ENCODE assay signal across 21 mouse cellular contexts in genomic region chr10:93278361-93278760, GRCm38 (mm10). TPM values are rescaled to one million over a fixed set of nuclear protein-coding genes. Genes with fewer than 3 reads are reported as not detected.
DNase-seq lines count a peak whose midpoint lies in the region; ATAC-seq and TF ChIP-seq lines count a peak whose summit lies in the region.
"Had no signal": no experiment of that assay in that cellular context is flagged by ENCODE, and none has a peak within 500 bp of the region (broad histone marks: within the 10 kb centered on the region; RNA-seq: fewer than 3 reads in every experiment).

No protein-coding gene starts in this region.

- H3K9ac ChIP-seq in ES-Bruce4 (ENCODE audit: low read depth, poor library complexity, severe bottlenecking) (peak overlapping the region; percentile 69), ES-E14 (ENCODE audit: insufficient read depth, low read depth, low read length, poor library complexity, severe bottlenecking) (peak overlapping the region; percentile 69; the same call in 1 of the 2 replicates)
- H3K9ac ChIP-seq in liver, embryonic 12.5 days: no peak overlapping the region
- no peak overlapping the region for H3K9ac ChIP-seq in lung, postnatal 0 days (replicated peaks; ENCODE audit: low read depth)
- H3K9ac ChIP-seq: embryonic facial prominence, embryonic 12.5 days; forebrain, embryonic 15.5 days; heart, embryonic 15.5 days; hindbrain, embryonic 13.5 days had no signal

- H3K4me1 ChIP-seq in ES-Bruce4 (ENCODE audit: control insufficient read depth, insufficient read depth, low read length) (peaks cover 3% of the 10 kb centered on the region), ES-E14 (ENCODE audit: control insufficient read depth in 2 of 2, insufficient read depth in 2 of 2, low read length in 2 of 2, poor library complexity in 1 of 2) (peaks cover 0 to 16% of the 10 kb centered on the region in 2 experiments; a peak in 2 of 4 replicates)
- peaks cover 42% of the 10 kb centered on the region for H3K4me1 ChIP-seq in brown adipose tissue, adult 24 weeks (ENCODE audit: control insufficient read depth, insufficient read depth, insufficient read length, low read length)
- peaks cover 25% of the 10 kb centered on the region; the same call in 1 of the 2 replicates for H3K4me1 ChIP-seq in liver, embryonic 12.5 days
- H3K4me1 ChIP-seq in lung, postnatal 0 days (ENCODE audit: insufficient read depth, low read depth, low read length): peaks cover 7% of the 10 kb centered on the region; the same call in 1 of the 2 replicates

- intact Hi-C loops in left cerebral cortex, adult 2 months (cut with DNase I): loop anchor here (10.0 kb wide), 1 partner anchor 204 kb away; no protein-coding TSS in a partner anchor
- intact Hi-C loops in left cerebral cortex, postnatal 36 days (cut with DNase I): loop anchor here (10.0 kb wide), 1 partner anchor 204 kb away; no protein-coding TSS in a partner anchor

- 73% methylated on average over 8 of the region's 8 CpGs for WGBS in liver, embryonic 12.5 days (ENCODE audit: insufficient replicate concordance)
- 66% methylated on average over 8 of the region's 8 CpGs for WGBS in lung, postnatal 0 days

- in situ Hi-C loops in ES-E14 (cut with MboI; ENCODE audit: low sequenced_read_pairs in 2 of 2, unreplicated experiment in 2 of 2): no loop called here

- no peak for DNase-seq in left cerebral cortex, adult 2 months (ENCODE audit: extremely low spot score in 1 of 2, low spot score in 2 of 2)
- no peak for DNase-seq in left cerebral cortex, postnatal 36 days (ENCODE audit: low spot score in 2 of 2)
- DNase-seq in ES-E14 (ENCODE audit: low read depth, low spot score): peak; percentile 56
- no peak for DNase-seq in lung, postnatal 0 days (ENCODE audit: low spot score)
- DNase-seq: adrenal gland, postnatal 10 days; cerebellum, adult 2 months; cerebellum, postnatal 14 days; gastrocnemius, postnatal 14 days; heart, adult 2 months; heart, postnatal 14 days; kidney, adult 11 months had no signal

- no peak for TF ChIP-seq CTCF in left cerebral cortex, adult 2 months (IDR thresholded peaks at IDR 0.05)
- TF ChIP-seq CTCF in ES-Bruce4 (IDR thresholded peaks at IDR 0.05; ENCODE audit: low read depth, low read length): no peak
- no peak for TF ChIP-seq CTCF in lung, postnatal 0 days (IDR thresholded peaks at IDR 0.05)

- no peak overlapping the region for H3K4me3 ChIP-seq in left cerebral cortex, adult 2 months
- H3K4me3 ChIP-seq in ES-Bruce4 (ENCODE audit: low read depth, low read length) (peak overlapping the region; percentile 58; the same call in 1 of the 2 replicates), ES-E14 (ENCODE audit: insufficient read depth in 1 of 2, low read depth in 1 of 2, low read length in 2 of 2, poor library complexity in 1 of 2, severe bottlenecking in 1 of 2) (peak overlapping the region; percentile 51 to 65)
- H3K4me3 ChIP-seq in brown adipose tissue, adult 24 weeks (ENCODE audit: insufficient read depth, low read depth, low read length): no peak overlapping the region
- H3K4me3 ChIP-seq in liver, embryonic 12.5 days: no peak overlapping the region
- H3K4me3 ChIP-seq in lung, postnatal 0 days (ENCODE audit: low read depth, low read length): no peak overlapping the region
- H3K4me3 ChIP-seq: embryonic facial prominence, embryonic 12.5 days; forebrain, embryonic 15.5 days; heart, adult 2 months; heart, embryonic 15.5 days; hindbrain, embryonic 13.5 days had no signal

- no peak for ATAC-seq in liver, embryonic 12.5 days
- no peak for ATAC-seq in lung, postnatal 0 days
- ATAC-seq: forebrain, embryonic 15.5 days; hindbrain, postnatal 0 days; Patski had no signal

- no peak overlapping the region for H3K4me2 ChIP-seq in liver, embryonic 12.5 days
- no peak overlapping the region for H3K4me2 ChIP-seq in lung, postnatal 0 days (replicated peaks; ENCODE audit: low read depth, low read length)
- H3K4me2 ChIP-seq: embryonic facial prominence, embryonic 12.5 days; forebrain, embryonic 15.5 days; heart, embryonic 11.5 days; heart, embryonic 15.5 days; hindbrain, embryonic 13.5 days had no signal

- no peak for TF ChIP-seq EP300 in ES-Bruce4 (IDR thresholded peaks at IDR 0.05; ENCODE audit: insufficient read depth, low read depth, low read length)
- TF ChIP-seq EP300 in lung, postnatal 0 days (IDR thresholded peaks at IDR 0.05): no peak

- no peak for TF ChIP-seq POLR2A in ES-Bruce4 (IDR thresholded peaks at IDR 0.05; ENCODE audit: insufficient read depth, low read length)

- H3K9me3 ChIP-seq in ES-Bruce4 (replicated peaks; ENCODE audit: control insufficient read depth, insufficient read depth, low read length, poor library complexity, severe bottlenecking) (no peaks in the 10 kb centered on the region), ES-E14 (ENCODE audit: control insufficient read depth, insufficient read depth, low read depth, low read length) (no peaks in the 10 kb centered on the region)
- no peaks in the 10 kb centered on the region for H3K9me3 ChIP-seq in liver, embryonic 12.5 days (replicated peaks)
- H3K9me3 ChIP-seq in lung, postnatal 0 days (ENCODE audit: low read length): no peaks in the 10 kb centered on the region
- H3K9me3 ChIP-seq: embryonic facial prominence, embryonic 12.5 days; forebrain, embryonic 15.5 days; heart, embryonic 15.5 days; hindbrain, embryonic 13.5 days had no signal

- H3K36me3 ChIP-seq in ES-Bruce4 (ENCODE audit: control insufficient read depth, insufficient read depth, low read length, poor library complexity, severe bottlenecking) (no peaks in the 10 kb centered on the region), ES-E14 (ENCODE audit: control insufficient read depth, insufficient read depth, low read length, poor library complexity, severe bottlenecking) (no peaks in the 10 kb centered on the region)
- peaks cover 8% of the 10 kb centered on the region; the same call in 1 of the 2 replicates for H3K36me3 ChIP-seq in liver, embryonic 12.5 days
- H3K36me3 ChIP-seq in lung, postnatal 0 days (ENCODE audit: insufficient read depth, low read length): no peaks in the 10 kb centered on the region; the same call in 1 of the 2 replicates
- H3K36me3 ChIP-seq: forebrain, embryonic 15.5 days; hindbrain, embryonic 13.5 days had no signal

- peak overlapping the region; percentile 26; the same call in 1 of the 2 replicates for H3K27ac ChIP-seq in left cerebral cortex, adult 2 months
- peak overlapping the region; percentile 52 for H3K27ac ChIP-seq in ES-Bruce4 (ENCODE audit: insufficient read depth, low read length)
- peak overlapping the region; percentile 70; the same call in 1 of the 2 replicates for H3K27ac ChIP-seq in ES-E14 (ENCODE audit: insufficient read depth, low read depth, low read length, poor library complexity, severe bottlenecking)
- H3K27ac ChIP-seq in brown adipose tissue, adult 24 weeks (replicated peaks; ENCODE audit: low read depth, low read length): peak overlapping the region; percentile 32; the same call in 1 of the 2 replicates
- no peak overlapping the region for H3K27ac ChIP-seq in liver, embryonic 12.5 days
- no peak overlapping the region for H3K27ac ChIP-seq in lung, postnatal 0 days (ENCODE audit: low read length)
- H3K27ac ChIP-seq: embryonic facial prominence, embryonic 12.5 days; heart, adult 2 months; heart, embryonic 15.5 days; hindbrain, embryonic 13.5 days had no signal

- H3K27me3 ChIP-seq in ES-Bruce4 (ENCODE audit: control insufficient read depth, insufficient read depth, low read length, poor library complexity, severe bottlenecking): no peaks in the 10 kb centered on the region
- H3K27me3 ChIP-seq in liver, embryonic 12.5 days (replicated peaks): no peaks in the 10 kb centered on the region
- H3K27me3 ChIP-seq in lung, postnatal 0 days (replicated peaks; ENCODE audit: insufficient read depth, low read length): no peaks in the 10 kb centered on the region
- H3K27me3 ChIP-seq: embryonic facial prominence, embryonic 12.5 days; forebrain, embryonic 15.5 days; heart, embryonic 15.5 days; hindbrain, embryonic 13.5 days; Patski had no signal

TF ChIP-seq in ES-E14, 5 proteins besides CTCF, POLR2A, EP300 and RAD21:
- TF ChIP-seq ZC3H11A (IDR thresholded peaks at IDR 0.05; ENCODE audit: borderline replicate concordance, low read depth, low read length) (no peak), ZNF384 (IDR thresholded peaks at IDR 0.05; ENCODE audit: low read depth, low read length) (no peak), HCFC1 (IDR thresholded peaks at IDR 0.05; ENCODE audit: borderline replicate concordance, insufficient read depth, low read length) (no peak)
TF ChIP-seq in ES-E14: peak in this region for 0.

RNA-seq across cellular contexts. Expression of gene Elk3, which starts 32.6 kb away (rescaled TPM):
- total RNA-seq in left cerebral cortex, adult 2 months (2021): 10 to 100 TPM in 1 of 2 experiments, 1 to 10 TPM in 1; 8.6 to 11.9 TPM
- total RNA-seq in left cerebral cortex, postnatal 36 days (2021): 10 to 100 TPM in 1 of 2 experiments, 1 to 10 TPM in 1; 9.4 to 11.4 TPM
- polyA plus RNA-seq in ES-Bruce4 (2011; ENCODE audit: insufficient read depth, insufficient read length, low read depth, missing spikeins): 11.0 and 11.9 TPM in 2 replicates
- 10.3 and 15.7 TPM in 2 replicates for total RNA-seq in ES-E14 (2012; rRNA removed)
- 8.0 and 14.4 TPM in 2 replicates for polyA plus RNA-seq in brown adipose tissue, adult 24 weeks (2012; ENCODE audit: insufficient read depth, insufficient read length, missing spikeins)
- polyA plus RNA-seq in liver, embryonic 12.5 days (2016; fragmentation: Nextera tagmentation; extraction: Ambion mirVana): 8.6 and 9.6 TPM in 2 replicates
- polyA plus RNA-seq in lung, postnatal 0 days (2015; fragmentation: Nextera tagmentation; extraction: Ambion mirVana): 56.0 and 61.5 TPM in 2 replicates

Comparison
In these comparisons a context has a peak if more than half of its experiments do, and no peak if none do; other contexts are left out.
1. H3K27ac ChIP-seq: peak in left cerebral cortex, adult 2 months (single experiment), ES-Bruce4 (single experiment), ES-E14 (single experiment) and brown adipose tissue, adult 24 weeks (single experiment); none in liver, embryonic 12.5 days (single experiment) and lung, postnatal 0 days (single experiment).
2. H3K4me3 ChIP-seq: peak in ES-Bruce4 (single experiment) and ES-E14 (2 of 2); none in left cerebral cortex, adult 2 months (single experiment), brown adipose tissue, adult 24 weeks (single experiment), liver, embryonic 12.5 days (single experiment) and lung, postnatal 0 days (single experiment).
3. H3K9ac ChIP-seq: peak in ES-Bruce4 (single experiment) and ES-E14 (single experiment); none in liver, embryonic 12.5 days (single experiment) and lung, postnatal 0 days (single experiment).